Mouse (Mus musculus): ENCODE measurements around the gene Olfr93. TPM values are rescaled to one million over a fixed set of nuclear protein-coding genes. Genes with fewer than 3 reads are reported as not detected.

Gene Olfr93
- polyA plus RNA-seq, 1 experiment from 2014 or later, result not detected

DNA sequence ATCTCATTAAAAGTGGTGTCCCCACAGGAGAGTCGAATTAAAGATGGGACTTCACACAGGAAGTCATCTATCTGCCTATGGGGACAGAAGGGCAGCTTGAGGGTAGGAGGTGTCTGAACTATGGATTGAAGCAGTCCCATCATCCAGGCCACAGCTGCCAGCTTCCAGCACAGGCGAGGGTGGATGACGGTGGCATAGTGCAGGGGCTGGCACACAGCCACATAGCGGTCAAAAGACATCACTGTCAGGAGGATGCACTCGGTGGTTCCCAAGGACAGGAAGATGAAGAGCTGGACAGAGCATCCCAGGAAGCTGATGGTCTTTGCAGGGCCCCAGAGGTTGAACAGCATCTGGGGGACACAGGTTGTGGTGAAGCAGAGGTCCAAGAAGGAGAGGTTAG lies 68.0 kb downstream of the Olfr93 start:
- Histone ChIP-seq H3K4me1 (replicated peaks) (no peaks in the 10 kb centered on the region), H3K9me3 (no peaks in the 10 kb centered on the region), H3K4me3 (no peak overlapping the region), H3K27me3 (ENCODE audit: insufficient read depth, poor library complexity, severe bottlenecking) (no peaks in the 10 kb centered on the region), H3K27ac (no peak overlapping the region), H3K36me3 (no peaks in the 10 kb centered on the region)
- WGBS, result 88% methylated on average over 5 of the region's 5 CpGs
- DNase-seq (ENCODE audit: low spot score), result no peak

DNA sequence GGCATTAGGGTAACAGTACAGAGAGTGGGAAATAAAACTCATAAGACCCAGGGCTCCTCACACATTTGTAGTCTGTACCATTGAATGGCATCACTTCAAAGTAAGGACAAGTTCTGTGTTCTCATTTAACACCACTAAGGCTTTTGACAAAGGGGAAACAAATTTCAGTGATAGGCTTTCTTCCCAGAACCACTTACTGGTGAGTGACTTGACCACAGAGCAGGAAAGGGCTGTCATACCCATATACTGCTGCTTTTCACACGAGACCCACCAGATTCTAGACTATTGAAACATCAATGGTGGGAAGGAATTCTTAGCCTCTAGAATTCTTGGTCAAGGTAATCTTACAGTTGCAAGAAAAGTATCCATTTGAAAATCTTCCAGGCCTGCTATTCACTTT lies 69.1 kb downstream of the Olfr93 start:
- WGBS, result 79% methylated on average over 1 of the region's 1 CpGs
- Histone ChIP-seq H3K4me3 (no peak overlapping the region), H3K27me3 (ENCODE audit: insufficient read depth, poor library complexity, severe bottlenecking) (no peaks in the 10 kb centered on the region), H3K36me3 (no peaks in the 10 kb centered on the region), H3K9me3 (no peaks in the 10 kb centered on the region), H3K27ac (no peak overlapping the region), H3K4me1 (replicated peaks) (no peaks in the 10 kb centered on the region)
- DNase-seq (ENCODE audit: low spot score), result no peak

Other genes starting within 250 kb of the Olfr93 start
- 1.2 and 1.5 TPM in 2 replicates for gene Rnf39, start 218.6 kb downstream of the Olfr93 start, polyA plus RNA-seq (2016; fragmentation: Nextera tagmentation; extraction: Ambion mirVana)
- 162 and 178 TPM in 2 replicates for gene Ppp1r11, start 209.8 kb downstream of the Olfr93 start, polyA plus RNA-seq (2016; fragmentation: Nextera tagmentation; extraction: Ambion mirVana)
- 91.6 and 95.3 TPM in 2 replicates for gene Znrd1, start 202.9 kb downstream of the Olfr93 start, polyA plus RNA-seq (2016; fragmentation: Nextera tagmentation; extraction: Ambion mirVana)
- gene Znrd1as, start 202.9 kb downstream of the Olfr93 start, polyA plus RNA-seq (2016; fragmentation: Nextera tagmentation; extraction: Ambion mirVana), result 8.6 and 9.6 TPM in 2 replicates
- gene 2410137M14Rik, start 180.3 kb downstream of the Olfr93 start, polyA plus RNA-seq (2016; fragmentation: Nextera tagmentation; extraction: Ambion mirVana), result not detected in 2 replicates
- gene H2-M5, start 172.0 kb downstream of the Olfr93 start, polyA plus RNA-seq (2016; fragmentation: Nextera tagmentation; extraction: Ambion mirVana), result 0.68 and 1.1 TPM in 2 replicates
- gene Zfp57, start 160.3 kb downstream of the Olfr93 start, polyA plus RNA-seq (2016; fragmentation: Nextera tagmentation; extraction: Ambion mirVana), result 79.9 and 96.9 TPM in 2 replicates
- 0.19 and 0.34 TPM in 2 replicates for gene Mog, start 138.1 kb downstream of the Olfr93 start, polyA plus RNA-seq (2016; fragmentation: Nextera tagmentation; extraction: Ambion mirVana)
- 10.8 and 17.0 TPM in 2 replicates for gene Gabbr1, start 115.5 kb downstream of the Olfr93 start, polyA plus RNA-seq (2016; fragmentation: Nextera tagmentation; extraction: Ambion mirVana)
- 0.08 TPM in 1 of 2 replicates, not detected in the other for gene Olfr90, start 73.0 kb downstream of the Olfr93 start, polyA plus RNA-seq (2016; fragmentation: Nextera tagmentation; extraction: Ambion mirVana)
- not detected in 2 replicates for gene Olfr91, start 63.2 kb downstream of the Olfr93 start, polyA plus RNA-seq (2016; fragmentation: Nextera tagmentation; extraction: Ambion mirVana)
- not detected in 2 replicates for gene Olfr92, start 41.4 kb downstream of the Olfr93 start, polyA plus RNA-seq (2016; fragmentation: Nextera tagmentation; extraction: Ambion mirVana)
- gene Ubd, start 32.4 kb upstream of the Olfr93 start, polyA plus RNA-seq (2016; fragmentation: Nextera tagmentation; extraction: Ambion mirVana), result not detected in 2 replicates
- not detected in 2 replicates for gene Olfr94, start 39.5 kb upstream of the Olfr93 start, polyA plus RNA-seq (2016; fragmentation: Nextera tagmentation; extraction: Ambion mirVana)
- not detected in 2 replicates for gene Olfr95, start 51.6 kb upstream of the Olfr93 start, polyA plus RNA-seq (2016; fragmentation: Nextera tagmentation; extraction: Ambion mirVana)
- not detected in 2 replicates for gene Olfr96, start 58.7 kb upstream of the Olfr93 start, polyA plus RNA-seq (2016; fragmentation: Nextera tagmentation; extraction: Ambion mirVana)
- not detected in 2 replicates for gene Olfr97, start 75.8 kb upstream of the Olfr93 start, polyA plus RNA-seq (2016; fragmentation: Nextera tagmentation; extraction: Ambion mirVana)
- gene Olfr98, start 102.3 kb upstream of the Olfr93 start, polyA plus RNA-seq (2016; fragmentation: Nextera tagmentation; extraction: Ambion mirVana), result not detected in 2 replicates
- gene H2-M3, start 108.7 kb upstream of the Olfr93 start, polyA plus RNA-seq (2016; fragmentation: Nextera tagmentation; extraction: Ambion mirVana), result 1.1 and 1.4 TPM in 2 replicates
- gene Olfr99, start 122.0 kb upstream of the Olfr93 start, polyA plus RNA-seq (2016; fragmentation: Nextera tagmentation; extraction: Ambion mirVana), result not detected in 2 replicates
- not detected in 2 replicates for gene Olfr101, start 142.8 kb upstream of the Olfr93 start, polyA plus RNA-seq (2016; fragmentation: Nextera tagmentation; extraction: Ambion mirVana)
- not detected in 2 replicates for gene Olfr102, start 155.6 kb upstream of the Olfr93 start, polyA plus RNA-seq (2016; fragmentation: Nextera tagmentation; extraction: Ambion mirVana)
- gene Olfr103, start 178.2 kb upstream of the Olfr93 start, polyA plus RNA-seq (2016; fragmentation: Nextera tagmentation; extraction: Ambion mirVana), result not detected in 2 replicates
- not detected in 2 replicates for gene Olfr104-ps, start 198.1 kb upstream of the Olfr93 start, polyA plus RNA-seq (2016; fragmentation: Nextera tagmentation; extraction: Ambion mirVana)
- gene Olfr105-ps, start 217.5 kb upstream of the Olfr93 start, polyA plus RNA-seq (2016; fragmentation: Nextera tagmentation; extraction: Ambion mirVana), result not detected in 2 replicates
- not detected in 2 replicates for gene Olfr106-ps, start 228.9 kb upstream of the Olfr93 start, polyA plus RNA-seq (2016; fragmentation: Nextera tagmentation; extraction: Ambion mirVana)
- gene Olfr107, start 237.7 kb upstream of the Olfr93 start, polyA plus RNA-seq (2016; fragmentation: Nextera tagmentation; extraction: Ambion mirVana), result not detected in 2 replicates